In the genomic region with DNA sequence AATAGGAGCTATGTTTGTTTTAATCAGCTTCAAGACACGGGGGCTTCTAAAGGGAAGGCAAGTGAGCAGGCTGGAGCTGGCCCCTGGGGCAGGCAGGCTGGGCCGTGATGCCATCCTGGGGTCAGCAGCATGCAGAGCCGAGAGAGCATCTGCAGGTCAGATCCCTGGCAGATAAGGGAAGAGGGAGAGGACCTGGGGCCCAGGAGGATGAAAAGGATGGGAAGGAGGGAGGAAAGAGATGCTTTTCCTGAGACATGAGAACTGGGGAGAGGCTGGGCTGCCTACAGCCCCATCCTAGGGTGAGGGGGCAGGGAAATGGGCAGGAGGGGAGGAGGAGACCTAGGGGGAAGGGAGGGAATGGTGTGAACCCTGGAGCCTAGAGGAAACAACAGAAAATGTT, we compare ENCODE assay signal across 36 mouse cellular contexts. TPM values are rescaled to one million over a fixed set of nuclear protein-coding genes. Genes with fewer than 3 reads are reported as not detected.
DNase-seq lines count a peak whose midpoint lies in the region; ATAC-seq and TF ChIP-seq lines count a peak whose summit lies in the region.
"Had no signal": no experiment of that assay in that cellular context is flagged by ENCODE, and none has a peak within 500 bp of the region (broad histone marks: within the 10 kb centered on the region; RNA-seq: fewer than 3 reads in every experiment).

No protein-coding gene starts in this region.

- H3K27me3 ChIP-seq in forebrain, embryonic 10.5 days (ENCODE audit: poor library complexity, severe bottlenecking), result peaks cover 9% of the 10 kb centered on the region
- no peaks in the 10 kb centered on the region for H3K27me3 ChIP-seq in forebrain, postnatal 0 days (ENCODE audit: insufficient read depth, low read length)
- H3K27me3 ChIP-seq in heart, embryonic 14.5 days (ENCODE audit: control insufficient read depth, insufficient read depth, low read length), result no peaks in the 10 kb centered on the region; the same call in 1 of the 2 replicates
- H3K27me3 ChIP-seq in embryonic facial prominence, embryonic 12.5 days, result no peaks in the 10 kb centered on the region
- H3K27me3 ChIP-seq: embryonic facial prominence, embryonic 13.5 days had no signal

- H3K4me1 ChIP-seq in forebrain, embryonic 10.5 days, result peaks cover 45% of the 10 kb centered on the region
- no peaks in the 10 kb centered on the region for H3K4me1 ChIP-seq in forebrain, postnatal 0 days (ENCODE audit: insufficient read depth)
- H3K4me1 ChIP-seq in heart, embryonic 14.5 days (ENCODE audit: control insufficient read depth in 2 of 2, insufficient read depth in 2 of 2, low read length in 2 of 2), result peaks cover 60 to 80% of the 10 kb centered on the region in 2 experiments
- peaks cover 18% of the 10 kb centered on the region for H3K4me1 ChIP-seq in embryonic facial prominence, embryonic 12.5 days
- H3K4me1 ChIP-seq: lung, embryonic 15.5 days had no signal

- H3K27ac ChIP-seq in forebrain, embryonic 10.5 days, result peak overlapping the region; percentile 53
- no peak overlapping the region for H3K27ac ChIP-seq in forebrain, postnatal 0 days (ENCODE audit: low read depth, low read length)
- peak overlapping the region; percentile 69 to 79 for H3K27ac ChIP-seq in heart, embryonic 14.5 days (replicated peaks in 1 of 2; ENCODE audit: control insufficient read depth in 1 of 2, insufficient read depth in 1 of 2, low read depth in 2 of 2, low read length in 2 of 2)
- 0 out of 2 replicates have a peak overlapping the region, but pooled peaks have one; percentile 46 for H3K27ac ChIP-seq in embryonic facial prominence, embryonic 12.5 days
- H3K27ac ChIP-seq: embryonic facial prominence, embryonic 13.5 days; hindbrain, embryonic 13.5 days; limb, embryonic 13.5 days; lung, embryonic 15.5 days; midbrain, embryonic 10.5 days; neural tube, embryonic 12.5 days had no signal

- no peak for ATAC-seq in forebrain, postnatal 0 days
- ATAC-seq in heart, embryonic 14.5 days (ENCODE audit: insufficient number of reproducible peaks, insufficient read depth, low FRiP score, low read depth), result no peak
- no peak for ATAC-seq in embryonic facial prominence, embryonic 12.5 days (ENCODE audit: insufficient number of reproducible peaks, insufficient read depth, low FRiP score, low TSS enrichment)
- ATAC-seq: forebrain, embryonic 16.5 days; intestine, embryonic 16.5 days had no signal

- H3K36me3 ChIP-seq in forebrain, embryonic 10.5 days (replicated peaks), result no peaks in the 10 kb centered on the region
- no peaks in the 10 kb centered on the region for H3K36me3 ChIP-seq in forebrain, postnatal 0 days (ENCODE audit: insufficient read depth)
- H3K36me3 ChIP-seq in heart, embryonic 14.5 days (ENCODE audit: control insufficient read depth, insufficient read depth, low read length), result no peaks in the 10 kb centered on the region
- no peaks in the 10 kb centered on the region for H3K36me3 ChIP-seq in embryonic facial prominence, embryonic 12.5 days
- H3K36me3 ChIP-seq: embryonic facial prominence, embryonic 13.5 days; hindbrain, embryonic 13.5 days; limb, embryonic 13.5 days; lung, embryonic 15.5 days; midbrain, embryonic 10.5 days; neural tube, embryonic 12.5 days had no signal

- TF ChIP-seq CTCF in forebrain, postnatal 0 days (IDR thresholded peaks at IDR 0.05; ENCODE audit: low read depth), result no peak

- H3K9me3 ChIP-seq in forebrain, embryonic 10.5 days, result no peaks in the 10 kb centered on the region
- no peaks in the 10 kb centered on the region for H3K9me3 ChIP-seq in forebrain, postnatal 0 days (ENCODE audit: low read length)
- H3K9me3 ChIP-seq in heart, embryonic 14.5 days (ENCODE audit: control insufficient read depth, low read length), result no peaks in the 10 kb centered on the region
- no peaks in the 10 kb centered on the region for H3K9me3 ChIP-seq in embryonic facial prominence, embryonic 12.5 days
- H3K9me3 ChIP-seq: embryonic facial prominence, embryonic 13.5 days; hindbrain, embryonic 13.5 days; limb, embryonic 13.5 days; lung, embryonic 15.5 days; midbrain, embryonic 10.5 days; neural tube, embryonic 12.5 days had no signal

- H3K9ac ChIP-seq in forebrain, postnatal 0 days, result no peak overlapping the region
- no peak overlapping the region for H3K9ac ChIP-seq in heart, embryonic 14.5 days (ENCODE audit: low read length)
- no peak overlapping the region for H3K9ac ChIP-seq in embryonic facial prominence, embryonic 12.5 days
- H3K9ac ChIP-seq: embryonic facial prominence, embryonic 13.5 days; hindbrain, embryonic 13.5 days; limb, embryonic 13.5 days; lung, embryonic 15.5 days; neural tube, embryonic 12.5 days had no signal

- no peak overlapping the region for H3K4me2 ChIP-seq in forebrain, postnatal 0 days (ENCODE audit: low read depth)
- H3K4me2 ChIP-seq in heart, embryonic 14.5 days (ENCODE audit: low read length), result no peak overlapping the region
- H3K4me2 ChIP-seq in embryonic facial prominence, embryonic 12.5 days (replicated peaks), result no peak overlapping the region
- H3K4me2 ChIP-seq: embryonic facial prominence, embryonic 13.5 days; hindbrain, embryonic 13.5 days; limb, embryonic 13.5 days; liver, embryonic 11.5 days; lung, embryonic 15.5 days; neural tube, embryonic 12.5 days had no signal

- H3K4me3 ChIP-seq in forebrain, embryonic 10.5 days, result no peak overlapping the region
- no peak overlapping the region for H3K4me3 ChIP-seq in forebrain, postnatal 0 days (ENCODE audit: low read depth, low read length)
- no peak overlapping the region for H3K4me3 ChIP-seq in heart, embryonic 14.5 days (ENCODE audit: control insufficient read depth in 1 of 2, insufficient read depth in 1 of 2, low read depth in 1 of 2, low read length in 2 of 2)
- no peak overlapping the region for H3K4me3 ChIP-seq in embryonic facial prominence, embryonic 12.5 days
- H3K4me3 ChIP-seq: embryonic facial prominence, embryonic 13.5 days; hindbrain, embryonic 13.5 days; limb, embryonic 13.5 days; lung, embryonic 15.5 days; midbrain, embryonic 10.5 days; myocyte; neural tube, embryonic 12.5 days had no signal

- DNase-seq in forebrain, embryonic 10.5 days (ENCODE audit: extremely low spot score, low spot score), result no peak
- no peak for DNase-seq in forebrain, postnatal 0 days
- DNase-seq in heart, postnatal 4 days, result no peak
- peak; percentile 36 for DNase-seq in MN1 (ENCODE audit: low spot score)
- no peak for DNase-seq in gastrocnemius, postnatal 25 days
- DNase-seq: adrenal gland, postnatal 14 days; cerebellum, adult 11 months; cerebellum, adult 9-10 months; cerebellum, postnatal 36 days; kidney, adult 8-10 months; kidney, postnatal 10 days; layer of hippocampus, adult 9-11 months; right cerebral cortex, adult 18-20 months; spleen, adult 18-20 months; thymus, adult 2 months; thymus, postnatal 36 days had no signal

- WGBS in forebrain, embryonic 10.5 days, result 43% methylated on average over 3 of the region's 3 CpGs
- WGBS in forebrain, postnatal 0 days, result 42% methylated on average over 3 of the region's 3 CpGs
- 15% methylated on average over 3 of the region's 3 CpGs for WGBS in heart, embryonic 14.5 days
- 18% methylated on average over 3 of the region's 3 CpGs for WGBS in embryonic facial prominence, embryonic 12.5 days

RNA-seq across cellular contexts. Expression of a gene that starts 10.5 kb away (rescaled TPM):
- polyA plus RNA-seq in forebrain, embryonic 10.5 days (2016; fragmentation: Nextera tagmentation; extraction: Ambion mirVana), result 0.46 and 0.54 TPM in 2 replicates
- total RNA-seq in forebrain, postnatal 0 days (2014; rRNA removed), result 0.23 TPM in 1 of 2 replicates, not detected in the other
- not detected in 2 replicates for polyA plus RNA-seq in forebrain, postnatal 0 days (2015; fragmentation: Nextera tagmentation; extraction: Ambion mirVana)
- polyA plus RNA-seq in heart, embryonic 14.5 days (2014; fragmentation: Nextera tagmentation; extraction: Ambion mirVana), result not detected in 2 replicates
- total RNA-seq in heart, postnatal 4 days (2021), result not detected
- 0.46 and 0.48 TPM in 2 replicates for polyA plus RNA-seq in embryonic facial prominence, embryonic 12.5 days (2016; fragmentation: Nextera tagmentation; extraction: Ambion mirVana)
- not detected for total RNA-seq in gastrocnemius, postnatal 25 days (2021)
- total RNA-seq: adrenal gland, postnatal 14 days; gastrocnemius, adult 8-10 months; heart, postnatal 10 days; megakaryocyte progenitor cell, adult 5-6 weeks; MEL; midbrain, postnatal 0 days had no signal
- polyA plus RNA-seq: forebrain, embryonic 11.5 days; forebrain, embryonic 16.5 days; hindbrain, embryonic 13.5 days; intestine, embryonic 16.5 days; liver, embryonic 11.5 days; liver, embryonic 16.5 days; lung, embryonic 15.5 days; midbrain, embryonic 10.5 days; midbrain, postnatal 0 days; myocyte; neural tube, embryonic 12.5 days had no signal

RNA-seq across cellular contexts. Expression of a gene that starts 29.5 kb away (rescaled TPM):
- polyA plus RNA-seq in forebrain, embryonic 10.5 days (2016; fragmentation: Nextera tagmentation; extraction: Ambion mirVana), result 41.0 and 41.6 TPM in 2 replicates
- total RNA-seq in forebrain, postnatal 0 days (2014; rRNA removed), result 2.2 and 3.3 TPM in 2 replicates
- polyA plus RNA-seq in forebrain, postnatal 0 days (2015; fragmentation: Nextera tagmentation; extraction: Ambion mirVana), result 3.7 and 5.2 TPM in 2 replicates
- 0.11 TPM in 1 of 2 replicates, not detected in the other for polyA plus RNA-seq in heart, embryonic 14.5 days (2014; fragmentation: Nextera tagmentation; extraction: Ambion mirVana)
- total RNA-seq in heart, postnatal 4 days (2021), result not detected
- 28.7 and 40.5 TPM in 2 replicates for polyA plus RNA-seq in embryonic facial prominence, embryonic 12.5 days (2016; fragmentation: Nextera tagmentation; extraction: Ambion mirVana)
- not detected for total RNA-seq in gastrocnemius, postnatal 25 days (2021)
- total RNA-seq: adrenal gland, postnatal 14 days; gastrocnemius, adult 8-10 months; megakaryocyte progenitor cell, adult 5-6 weeks; MEL had no signal
- polyA plus RNA-seq: gonadal fat pad, adult 2 months; intestine, embryonic 16.5 days; myocyte had no signal

RNA-seq across cellular contexts. Expression of a gene that starts 47.5 kb away (rescaled TPM):
- 2.4 and 3.7 TPM in 2 replicates for polyA plus RNA-seq in forebrain, embryonic 10.5 days (2016; fragmentation: Nextera tagmentation; extraction: Ambion mirVana)
- 61.2 and 68.9 TPM in 2 replicates for total RNA-seq in forebrain, postnatal 0 days (2014; rRNA removed)
- polyA plus RNA-seq in forebrain, postnatal 0 days (2015; fragmentation: Nextera tagmentation; extraction: Ambion mirVana), result 20.3 and 22.7 TPM in 2 replicates
- 4.5 and 5.2 TPM in 2 replicates for polyA plus RNA-seq in heart, embryonic 14.5 days (2014; fragmentation: Nextera tagmentation; extraction: Ambion mirVana)
- 1 to 10 TPM; 4.7 to 5.2 TPM for total RNA-seq in heart, postnatal 4 days (2021)
- polyA plus RNA-seq in embryonic facial prominence, embryonic 12.5 days (2016; fragmentation: Nextera tagmentation; extraction: Ambion mirVana), result 7.1 and 8.0 TPM in 2 replicates
- total RNA-seq in gastrocnemius, postnatal 25 days (2021), result under 1 TPM; 0.41 to 0.46 TPM
- total RNA-seq: megakaryocyte progenitor cell, adult 5-6 weeks had no signal
